Mouse (Mus musculus): Measurements from ENCODE around the gene Grin2d.
A peak's percentile ranks its signal among the peaks of the same experiment; 100 is the strongest.

Grin2d gene

GRCm38 (mm10) chr7:45785388-45786135 is 92.6 kb downstream of the Grin2d start:
- no peak for DNase-seq (ENCODE audit: extremely low read depth, low read depth)

- DNase-seq (ENCODE audit: extremely low read depth, low read depth) = no peak
These were observed 93.4 kb downstream of the Grin2d start, which contains the start of gene Sult2b1 for GRCm38 (mm10) chr7:45784524-45785372. Gene Sult2b1, minus strand, starts transcription at chr7:45784669.

- peak; percentile 10 for DNase-seq (ENCODE audit: extremely low read depth, low read depth)
These were observed 94.6 kb downstream of the Grin2d start, which contains the start of gene Lmtk3 for GRCm38 (mm10) chr7:45783511-45784091. Gene Lmtk3, plus strand, starts transcription at chr7:45783738.

- DNase-seq (ENCODE audit: extremely low read depth, low read depth) = no peak
These were observed 95.9 kb downstream of the Grin2d start for GRCm38 (mm10) chr7:45782271-45782670.

All from MEL-GATA-1-ER (cell line).